Mouse (Mus musculus) B cell, adult (primary cell): ENCODE data around the gene Stfa1. TPM values are rescaled to one million over a fixed set of nuclear protein-coding genes. Genes with fewer than 3 reads are reported as not detected.

Source experiments
- total RNA-seq: library from RNA; stranded (reverse); gene quantifications from 4 replicates; pipeline ENCODE4 v1.2.4, GENCODE M21; 2023; ENCODE audit not compliant: inconsistent age

Stfa1 gene
- not detected in 4 replicates for total RNA-seq

GRCm38 (mm10) chr16:36276796-36277195, at the start of gene Stfa1:
Stfa1 (plus strand) TSS chr16:36276951.

GRCm38 (mm10) chr16:36334232-36334631, 57.5 kb downstream of the Stfa1 start, which contains the start of gene BC117090:
BC117090 (minus strand) TSS chr16:36334332.

Other genes with a start within 250 kb of the Stfa1 start
- gene Wdr5b, start 235.8 kb upstream of the Stfa1 start, total RNA-seq: 13.1 to 18.7 TPM (median 16.2 TPM) in 4 replicates
- gene Fam162a, start 205.4 kb upstream of the Stfa1 start, total RNA-seq: 31.2 to 37.0 TPM (median 33.7 TPM) in 4 replicates
- gene Ccdc58, start 205.3 kb upstream of the Stfa1 start, total RNA-seq: 33.2 to 45.2 TPM (median 35.2 TPM) in 4 replicates
- not detected in 4 replicates for gene Csta1, start 145.7 kb upstream of the Stfa1 start, total RNA-seq
- not detected in 4 replicates for gene Stfa2l1, start 120.1 kb upstream of the Stfa1 start, total RNA-seq
- not detected in 4 replicates for gene Gm5483, start 92.7 kb upstream of the Stfa1 start, total RNA-seq
- not detected in 4 replicates for gene Gm5416, start 66.5 kb upstream of the Stfa1 start, total RNA-seq
- gene 2010005H15Rik, start 55.5 kb upstream of the Stfa1 start, total RNA-seq: not detected in 4 replicates
- not detected in 4 replicates for gene BC117090, start 57.4 kb downstream of the Stfa1 start, total RNA-seq
- not detected in 4 replicates for gene BC100530, start 90.8 kb downstream of the Stfa1 start, total RNA-seq
- not detected in 4 replicates for gene Stfa2, start 131.5 kb downstream of the Stfa1 start, total RNA-seq
- gene Stfa3, start 178.4 kb downstream of the Stfa1 start, total RNA-seq: not detected in 4 replicates